Mouse (Mus musculus) forebrain, postnatal 0 days (tissue): Measurements from ENCODE around the gene Cep295. TPM values are rescaled to one million over a fixed set of nuclear protein-coding genes. Genes with fewer than 3 reads are reported as not detected.
A peak's percentile ranks its signal among the peaks of the same experiment; 100 is the strongest.

Experiments
- ATAC-seq: fragments of 200-750 bp; cut with Nextera tagmentation; 2 replicates; pipeline ENCODE4 v1.8.0; 2017; ENCODE audit warnings: mild to moderate bottlenecking, moderate library complexity
- DNase-seq: peaks from one replicate; pipeline ENCODE4 v3.0.0-alpha.2; 2015
- H3K27ac ChIP-seq: fragments of 300-500 bp; sonication (generic); 2 replicates; pipeline ENCODE4 v1.5.1; 2014; ENCODE audit warnings: low read depth, mild to moderate bottlenecking, antibody characterized with exemption, low read length, moderate library complexity, mixed read lengths
- H3K27me3 ChIP-seq: fragments of 300-500 bp; sonication (generic); 2 replicates; pipeline ENCODE4 v1.6.1; 2014; ENCODE audit warnings: mild to moderate bottlenecking, low read length, mixed read lengths; ENCODE audit not compliant: insufficient read depth
- H3K36me3 ChIP-seq: fragments of 300-500 bp; sonication (generic); 2 replicates; pipeline ENCODE4 v1.6.1; 2014; ENCODE audit warnings: mild to moderate bottlenecking, moderate library complexity; ENCODE audit not compliant: insufficient read depth
- H3K4me1 ChIP-seq: fragments of 300-500 bp; sonication (generic); 2 replicates; pipeline ENCODE4 v1.6.1; 2014; ENCODE audit warnings: antibody characterized with exemption; ENCODE audit not compliant: insufficient read depth
- H3K4me2 ChIP-seq: fragments of 300-500 bp; sonication (generic); 2 replicates; pipeline ENCODE4 v1.6.1; 2014; ENCODE audit warnings: low read depth, mild to moderate bottlenecking, moderate library complexity
- H3K4me3 ChIP-seq: fragments of 300-500 bp; sonication (generic); 2 replicates; pipeline ENCODE4 v1.5.1; 2014; ENCODE audit warnings: low read depth, low read length, mixed read lengths
- H3K9ac ChIP-seq: fragments of 300-500 bp; sonication (generic); 2 replicates; pipeline ENCODE4 v1.6.1; 2014; ENCODE audit warnings: mild to moderate bottlenecking
- H3K9me3 ChIP-seq: fragments of 300-500 bp; sonication (generic); 2 replicates; pipeline ENCODE4 v1.6.1; 2016; ENCODE audit warnings: low read length
- CTCF ChIP-seq: sonication (generic); IDR thresholded peaks from 2 replicates; pipeline ENCODE4 v1.5.1; 2016; ENCODE audit warnings: antibody characterized with exemption, control low read depth, low read depth
- WGBS: fragments of 180-500 bp; shearing (Covaris S2); extraction: QIAGEN DNeasy Blood & Tissue Kit; methylation state at CpG from one replicate; pipeline ENCODE4 v1.1.7; 2014; 5-methylcytosine and 5-hydroxymethylcytosine counted together
- polyA plus RNA-seq: library from polyadenylated mRNA; unstranded; fragments of >200 nt; fragmentation: Nextera tagmentation; extraction: Ambion mirVana; gene quantifications from 2 replicates; pipeline ENCODE4 v1.2.1, GENCODE M21; 2015
- total RNA-seq: library from RNA; depleted of rRNA; stranded (reverse); fragments of >200 nt; gene quantifications from 2 replicates; pipeline ENCODE4 v1.2.3, GENCODE M21; 2014; rRNA removed

The Cep295 gene
- 27.7 and 45.7 TPM in 2 replicates for total RNA-seq
- 7.4 and 8.7 TPM in 2 replicates for polyA plus RNA-seq

DNA sequence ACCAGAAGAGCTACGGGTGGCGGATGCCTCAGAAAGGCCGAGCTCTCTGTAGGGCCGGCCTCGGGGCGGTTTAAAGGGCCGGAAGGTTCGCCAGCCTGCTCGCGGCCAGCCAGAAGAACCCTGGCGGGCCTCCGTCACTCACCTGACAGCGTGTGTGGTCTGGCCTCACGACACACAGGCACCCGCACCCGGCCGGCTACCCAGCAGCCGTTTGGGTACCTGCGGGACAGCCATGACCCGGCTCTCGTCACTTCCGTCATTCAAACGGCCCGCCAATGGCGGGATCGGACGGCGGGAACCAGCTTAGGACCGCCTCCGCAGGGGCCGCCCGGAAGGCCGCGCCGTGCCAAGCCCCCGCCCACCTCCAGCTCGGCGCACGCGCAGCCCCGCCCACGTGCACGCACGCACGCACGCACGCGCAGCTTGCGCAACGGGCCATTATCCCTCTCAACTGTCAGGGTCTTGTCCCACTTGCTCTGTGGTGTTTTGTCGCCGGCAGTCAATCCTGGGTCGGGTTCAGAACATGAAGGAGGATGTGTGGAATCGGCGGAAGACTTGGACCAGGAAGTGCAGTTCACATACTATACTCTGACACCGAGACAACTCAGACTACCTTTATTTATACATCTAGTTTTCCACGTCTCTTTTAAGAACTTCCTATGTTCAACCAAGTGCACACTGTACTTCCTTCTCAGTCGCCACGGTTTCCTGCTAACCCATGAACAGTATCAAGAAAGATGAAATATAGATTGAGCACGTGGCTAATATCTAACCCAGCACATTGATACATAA is at the start of gene Cep295:
Gene Cep295, minus strand, starts transcription at position 305 of the 792 bp plus-strand sequence.
- peak; percentile 99 for ATAC-seq
- H3K36me3 ChIP-seq = peaks cover 3% of the 10 kb centered on the region; the same call in 1 of the 2 replicates
- H3K4me3 ChIP-seq = peak within 1 kb of the TSS; percentile 80
- peak; percentile 98 for DNase-seq
- no peaks in the 10 kb centered on the region for H3K9me3 ChIP-seq
- H3K4me2 ChIP-seq = peak within 1 kb of the TSS; percentile 75
- TF ChIP-seq CTCF = no peak
- H3K27me3 ChIP-seq = no peaks in the 10 kb centered on the region
- peak within 1 kb of the TSS; percentile 83 for H3K9ac ChIP-seq
- peaks cover 6% of the 10 kb centered on the region; the same call in 1 of the 2 replicates for H3K4me1 ChIP-seq
- H3K27ac ChIP-seq = peak within 1 kb of the TSS; percentile 66
- WGBS = 2% methylated on average over 59 of the region's 60 CpGs

DNA sequence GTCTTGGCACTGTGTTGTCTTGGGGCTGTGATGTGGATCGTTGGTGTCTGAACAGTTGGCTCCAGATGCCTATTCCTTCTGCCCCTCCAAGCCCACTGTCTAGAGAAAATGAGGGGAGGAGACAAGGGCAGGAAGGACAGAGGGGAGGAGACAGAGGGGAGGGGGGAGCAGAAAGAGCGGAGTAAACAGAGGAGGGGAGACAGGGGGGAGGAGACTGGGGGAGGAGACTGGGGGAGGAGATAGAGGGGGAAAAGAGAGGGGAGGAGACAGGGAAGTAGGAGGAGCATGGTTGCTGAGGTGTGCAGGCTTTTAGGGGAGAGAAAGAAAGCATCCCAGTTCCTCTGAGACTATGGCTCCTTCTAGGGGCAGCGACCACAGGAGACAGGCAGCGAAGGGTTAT is 40.0 kb upstream of the Cep295 start:
- no peak overlapping the region for H3K4me3 ChIP-seq
- H3K4me1 ChIP-seq = no peaks in the 10 kb centered on the region
- DNase-seq (no peak), ATAC-seq (no peak)
- H3K4me2 ChIP-seq = no peak overlapping the region
- no peak for TF ChIP-seq CTCF
- no peaks in the 10 kb centered on the region for H3K27me3 ChIP-seq
- no peak overlapping the region for H3K9ac ChIP-seq
- H3K36me3 ChIP-seq = no peaks in the 10 kb centered on the region
- H3K9me3 ChIP-seq = no peaks in the 10 kb centered on the region
- no peak overlapping the region for H3K27ac ChIP-seq
- WGBS = 55% methylated on average over 4 of the region's 4 CpGs

GRCm38 (mm10) chr9:15395353-15395942 is 37.9 kb upstream of the Cep295 start:
- H3K36me3 ChIP-seq = no peaks in the 10 kb centered on the region
- WGBS = 85% methylated on average over 1 of the region's 1 CpGs
- ATAC-seq = no peak
- no peak overlapping the region for H3K9ac ChIP-seq
- H3K4me2 ChIP-seq = no peak overlapping the region
- H3K27me3 ChIP-seq = no peaks in the 10 kb centered on the region
- H3K27ac ChIP-seq = no peak overlapping the region
- H3K4me1 ChIP-seq = no peaks in the 10 kb centered on the region
- no peak for TF ChIP-seq CTCF
- H3K9me3 ChIP-seq = no peaks in the 10 kb centered on the region
- DNase-seq = no peak
- no peak overlapping the region for H3K4me3 ChIP-seq

DNA sequence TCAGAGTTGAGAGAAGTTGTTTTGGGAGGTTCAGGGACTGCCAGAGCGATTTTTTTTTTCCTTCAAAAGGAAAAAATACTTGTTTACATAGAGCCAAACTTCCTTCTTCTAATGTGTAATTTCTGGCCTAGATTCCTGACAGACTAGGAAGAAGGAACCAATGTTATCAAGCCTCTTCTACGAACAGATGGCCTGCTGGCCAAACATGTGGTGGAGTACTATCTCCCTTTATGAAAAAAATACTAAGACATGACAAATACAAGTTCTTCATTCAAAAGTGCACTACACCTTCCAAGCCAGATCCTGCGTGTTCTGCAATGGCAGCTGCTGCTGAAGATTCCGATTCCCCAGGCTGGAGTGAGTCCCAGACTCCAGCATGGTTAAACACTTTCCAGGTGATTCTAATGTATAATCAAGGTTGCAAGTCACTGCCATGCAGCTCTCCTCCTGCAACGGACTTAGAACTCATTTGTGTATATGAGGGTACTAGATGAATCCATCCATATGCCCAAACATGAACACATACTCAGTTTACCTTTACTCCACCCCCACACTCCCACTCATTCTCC is 29.6 kb upstream of the Cep295 start:
- Histone ChIP-seq H3K9ac (no peak overlapping the region), H3K36me3 (no peaks in the 10 kb centered on the region), H3K4me1 (no peaks in the 10 kb centered on the region), H3K9me3 (no peaks in the 10 kb centered on the region), H3K27ac (no peak overlapping the region), H3K4me3 (no peak overlapping the region), H3K27me3 (no peaks in the 10 kb centered on the region), H3K4me2 (no peak overlapping the region)
- TF ChIP-seq CTCF = no peak
- ATAC-seq = no peak
- 80% methylated on average over 5 of the region's 5 CpGs for WGBS
- no peak for DNase-seq

GRCm38 (mm10) chr9:15384266-15384665 is 26.7 kb upstream of the Cep295 start:
- H3K4me3 ChIP-seq = no peak overlapping the region
- WGBS = 54% methylated on average over 5 of the region's 5 CpGs
- no peak overlapping the region for H3K4me2 ChIP-seq
- H3K9ac ChIP-seq = no peak overlapping the region
- H3K27me3 ChIP-seq = no peaks in the 10 kb centered on the region
- no peaks in the 10 kb centered on the region for H3K9me3 ChIP-seq
- H3K4me1 ChIP-seq = no peaks in the 10 kb centered on the region
- ATAC-seq (no peak), DNase-seq (peak; percentile 14)
- no peaks in the 10 kb centered on the region for H3K36me3 ChIP-seq
- no peak for TF ChIP-seq CTCF
- H3K27ac ChIP-seq = no peak overlapping the region

GRCm38 (mm10) chr9:15366260-15366659 is 8.7 kb upstream of the Cep295 start:
- Histone ChIP-seq H3K9ac (no peak overlapping the region), H3K36me3 (no peaks in the 10 kb centered on the region), H3K27ac (no peak overlapping the region), H3K4me1 (no peaks in the 10 kb centered on the region), H3K27me3 (no peaks in the 10 kb centered on the region), H3K4me3 (no peak overlapping the region), H3K9me3 (no peaks in the 10 kb centered on the region), H3K4me2 (no peak overlapping the region)
- peak; percentile 42; the same call in 1 of the 2 replicates for ATAC-seq
- DNase-seq = no peak
- TF ChIP-seq CTCF = no peak
- 44% methylated on average over 2 of the region's 2 CpGs for WGBS

DNA sequence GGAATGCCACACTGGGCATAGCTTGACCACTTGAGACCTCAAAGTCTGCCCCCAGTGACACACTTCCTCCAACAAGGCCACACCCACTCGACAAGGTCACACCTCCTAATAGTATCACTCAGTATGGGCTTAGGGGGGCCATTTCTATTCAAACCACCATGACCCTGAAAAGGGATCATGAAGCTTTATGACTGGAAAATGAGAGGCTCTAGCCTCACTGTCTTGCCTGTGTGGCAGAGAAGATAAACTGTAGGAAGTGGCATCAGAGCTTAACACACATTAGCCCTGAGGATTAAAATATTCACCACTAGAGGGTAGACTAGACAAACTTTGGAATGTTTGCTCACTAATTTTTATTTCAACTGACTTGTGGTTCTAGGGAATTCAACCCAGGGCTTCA is 8.3 kb upstream of the Cep295 start:
- peak; percentile 87 for ATAC-seq
- no peaks in the 10 kb centered on the region for H3K27me3 ChIP-seq
- no peak overlapping the region for H3K4me3 ChIP-seq
- H3K36me3 ChIP-seq = no peaks in the 10 kb centered on the region
- WGBS = 92% methylated on average over 1 of the region's 1 CpGs
- no peak overlapping the region for H3K27ac ChIP-seq
- no peaks in the 10 kb centered on the region for H3K4me1 ChIP-seq
- no peak overlapping the region for H3K9ac ChIP-seq
- H3K4me2 ChIP-seq = no peak overlapping the region
- DNase-seq = peak; percentile 50
- no peaks in the 10 kb centered on the region for H3K9me3 ChIP-seq
- peak; percentile 75 for TF ChIP-seq CTCF
